Mouse (Mus musculus): ENCODE measurements around the gene Rbm43.

- no peak for TF ChIP-seq CTCF (conservative IDR thresholded peaks at IDR 0.05; ENCODE audit: insufficient read depth, insufficient read length, low read depth, low read length)
- TF ChIP-seq POLR2A (IDR thresholded peaks at IDR 0.05; ENCODE audit: low read depth, low read length), result no peak
These were observed 2.0 kb upstream of the Rbm43 start for GRCm38 (mm10) chr2:51937004-51937403.
